Mouse (Mus musculus) left cerebral cortex, adult 2 months (tissue): ENCODE data around the gene Mustn1. TPM values are rescaled to one million over a fixed set of nuclear protein-coding genes. Genes with fewer than 3 reads are reported as not detected.
A peak's percentile ranks its signal among the peaks of the same experiment; 100 is the strongest.

Source experiments
- DNase-seq, 2 experiments: peaks; one replicate each; pipeline ENCODE4 v3.0.0; 2021 to 2022; ENCODE audit warnings: low spot score in 2 of 2, mixed read lengths in 1 of 2; ENCODE audit errors: extremely low spot score in 1 of 2
- H3K27ac ChIP-seq: fragments of 200-600 bp; 2 replicates; pipeline ENCODE4 v1.8.1; 2022
- H3K4me3 ChIP-seq: fragments of 200-600 bp; 2 replicates; pipeline ENCODE4 v1.8.1; 2022
- CTCF ChIP-seq: fragments of 200-600 bp; IDR thresholded peaks from 2 replicates; pipeline ENCODE4 v1.8.1; 2022; ENCODE audit warnings: antibody characterized with exemption, mild to moderate bottlenecking, moderate library complexity
- intact Hi-C: fragments of 180-260 bp; cut with DNase I; formaldehyde crosslinking; loops from one replicate; pipeline ENCODE4 v1.15.1; 2025
- total RNA-seq, 2 experiments: library from RNA; stranded (reverse); gene quantifications; 2 replicates each; pipeline ENCODE4 v1.2.3; 2021

Mustn1 gene
- total RNA-seq, 2 experiments from 2014 or later = 2.1 to 3.5 TPM

GRCm38 (mm10) chr14:30913404-30913803, 34.4 kb downstream of the Mustn1 start:
- TF ChIP-seq CTCF = no peak
- H3K4me3 ChIP-seq = no peak overlapping the region
- no peak for DNase-seq
- no peak overlapping the region for H3K27ac ChIP-seq
- intact Hi-C loops = no loop called here

- intact Hi-C loops = no loop called here
- no peak for DNase-seq
- no peak overlapping the region for H3K4me3 ChIP-seq
Measured at GRCm38 (mm10) chr14:30916516-30916915, 37.5 kb downstream of the Mustn1 start.

GRCm38 (mm10) chr14:30922053-30922670, 43.2 kb downstream of the Mustn1 start:
- H3K27ac ChIP-seq = no peak overlapping the region
- DNase-seq = no peak
- intact Hi-C loops = no loop called here
- no peak for TF ChIP-seq CTCF
- no peak overlapping the region for H3K4me3 ChIP-seq

More at GRCm38 (mm10) chr14:30916516-30916915, 37.5 kb downstream of the Mustn1 start:
- no peak for TF ChIP-seq CTCF
- no peak overlapping the region for H3K27ac ChIP-seq

GRCm38 (mm10) chr14:30923375-30924105, 44.5 kb downstream of the Mustn1 start, which contains the start of gene Itih3:
Gene Itih3 (minus strand): TSS chr14:30923760.
- Histone ChIP-seq H3K4me3 (no peak within 1 kb of the TSS), H3K27ac (peak within 1 kb of the TSS; percentile 38; the same call in 1 of the 2 replicates)
- DNase-seq = peak; percentile 22
- no peak for TF ChIP-seq CTCF
- intact Hi-C loops = no loop called here

- no peak for TF ChIP-seq CTCF
- DNase-seq = no peak
- intact Hi-C loops = no loop called here
- Histone ChIP-seq H3K4me3 (no peak overlapping the region), H3K27ac (no peak overlapping the region)
Measured at GRCm38 (mm10) chr14:30925492-30925891, 46.5 kb downstream of the Mustn1 start.

- TF ChIP-seq CTCF = no peak
Measured at GRCm38 (mm10) chr14:30930386-30930785, 51.4 kb downstream of the Mustn1 start.

More at GRCm38 (mm10) chr14:30930386-30930785, 51.4 kb downstream of the Mustn1 start:
- Histone ChIP-seq H3K4me3 (no peak overlapping the region), H3K27ac (no peak overlapping the region)
- intact Hi-C loops = loop anchor here (5.0 kb wide), 1 partner anchor 38 kb away; no protein-coding TSS in a partner anchor
- no peak for DNase-seq

Other genes starting within 250 kb of the Mustn1 start
- gene Rft1, start 224.8 kb upstream of the Mustn1 start, total RNA-seq = 10 to 100 TPM; 11.3 to 12.3 TPM
- 10 to 100 TPM; 38.4 to 38.8 TPM for gene Sfmbt1, start 164.4 kb upstream of the Mustn1 start, total RNA-seq
- gene Tmem110, start 53.6 kb upstream of the Mustn1 start, total RNA-seq = 10 to 100 TPM; 22.9 to 24.1 TPM
- under 1 TPM in 1 of 2 experiments, not detected in 1; 0.12 TPM for gene Itih4, start 7.3 kb downstream of the Mustn1 start, total RNA-seq
- gene Itih3, start 44.6 kb downstream of the Mustn1 start, total RNA-seq = 10 to 100 TPM; 24.6 to 24.7 TPM
- gene Itih1, start 64.1 kb downstream of the Mustn1 start, total RNA-seq = not detected
- 10 to 100 TPM; 18.8 to 19.2 TPM for gene Nek4, start 72.2 kb downstream of the Mustn1 start, total RNA-seq
- 10 to 100 TPM; 42.1 to 44.3 TPM for gene Glt8d1, start 122.2 kb downstream of the Mustn1 start, total RNA-seq
- 100 to 1,000 TPM; 137 to 156 TPM for gene Spcs1, start 122.5 kb downstream of the Mustn1 start, total RNA-seq
- gene Pbrm1, start 139.9 kb downstream of the Mustn1 start, total RNA-seq = 10 to 100 TPM; 56.9 to 58.0 TPM
- 10 to 100 TPM; 50.5 to 51.0 TPM for gene Gnl3, start 140.0 kb downstream of the Mustn1 start, total RNA-seq
- 10 to 100 TPM; 21.9 to 23.5 TPM for gene Smim4, start 249.8 kb downstream of the Mustn1 start, total RNA-seq